Mouse (Mus musculus): Measurements from ENCODE around the gene Nmi. TPM values are rescaled to one million over a fixed set of nuclear protein-coding genes. Genes with fewer than 3 reads are reported as not detected.
A peak's percentile ranks its signal among the peaks of the same experiment; 100 is the strongest.

The Nmi gene
- total and polyA plus RNA-seq, 3 experiments = 37.8 to 60.1 (median 51.9) TPM

GRCm38 (mm10) chr2:51972142-51972541 lies 1.2 kb downstream of the Nmi start:
- H3K27me3 ChIP-seq (replicated peaks) = no peaks in the 10 kb centered on the region
- no peak overlapping the region for H3K27ac ChIP-seq (ENCODE audit: insufficient read depth, low read depth)
- TF ChIP-seq JUND (conservative IDR thresholded peaks at IDR 0.05; ENCODE audit: low read depth, low read length) (no peak), TBP (conservative IDR thresholded peaks at IDR 0.05; ENCODE audit: low read depth, low read length) (0 out of 2 replicates have a peak, but pooled peaks have one; percentile 24)
- peaks cover 0 to 33% of the 10 kb centered on the region in 2 experiments; a peak in 3 of 4 replicates for H3K4me1 ChIP-seq (ENCODE audit: control insufficient read depth in 1 of 2, insufficient read depth in 2 of 2)
- peak overlapping the region; percentile 61 to 73 (median 70) for H3K4me3 ChIP-seq (replicated peaks in 1 of 3; ENCODE audit: low read depth in 2 of 3, low read length in 2 of 3, poor library complexity in 1 of 3)
- H3K9ac ChIP-seq (ENCODE audit: insufficient read depth, low read depth) = peak overlapping the region; percentile 90
- peak; percentile 35 for DNase-seq (ENCODE audit: extremely low read depth)
- peak overlapping the region; percentile 87 for H3K4me2 ChIP-seq (ENCODE audit: insufficient read depth, low read depth, poor library complexity, severe bottlenecking)
- in situ Hi-C loops (cut with MboI; ENCODE audit: low pct_ligation_motif_present, low pct_unique_long_range_greater_than_20kb, low sequenced_read_pairs) (no loop called here), dilution Hi-C loops (cut with MboI; ENCODE audit: extremely low pct_ligation_motif_present, extremely low pct_unique_long_range_greater_than_20kb, low sequenced_read_pairs) (no loop called here)
- H3K79me2 ChIP-seq (replicated peaks; ENCODE audit: control insufficient read depth, extremely low read depth, insufficient read depth, poor library complexity, severe bottlenecking) = no peaks in the 10 kb centered on the region; the same call in 1 of the 2 replicates
- peaks cover 3% of the 10 kb centered on the region for H3K9me3 ChIP-seq (replicated peaks; ENCODE audit: low read length)
- peaks cover 0 to 6% of the 10 kb centered on the region in 2 experiments for H3K36me3 ChIP-seq (replicated peaks in 1 of 2; ENCODE audit: control insufficient read depth in 1 of 2, insufficient read depth in 1 of 2, low read length in 1 of 2)

- DNase-seq (ENCODE audit: extremely low read depth) = no peak
- Histone ChIP-seq H3K4me1 (ENCODE audit: control insufficient read depth in 1 of 2, insufficient read depth in 2 of 2) (peaks cover 0 to 34% of the 10 kb centered on the region in 2 experiments; a peak in 3 of 4 replicates), H3K4me3 (replicated peaks in 1 of 3; ENCODE audit: low read depth in 2 of 3, low read length in 2 of 3, poor library complexity in 1 of 3) (no peak overlapping the region), H3K36me3 (replicated peaks in 1 of 2; ENCODE audit: control insufficient read depth in 1 of 2, insufficient read depth in 1 of 2, low read length in 1 of 2) (peaks cover 0 to 6% of the 10 kb centered on the region in 2 experiments), H3K9me3 (replicated peaks; ENCODE audit: low read length) (peaks cover 3% of the 10 kb centered on the region), H3K27me3 (replicated peaks) (no peaks in the 10 kb centered on the region), H3K9ac (ENCODE audit: insufficient read depth, low read depth) (no peak overlapping the region), H3K4me2 (ENCODE audit: insufficient read depth, low read depth, poor library complexity, severe bottlenecking) (no peak overlapping the region), H3K79me2 (replicated peaks; ENCODE audit: control insufficient read depth, extremely low read depth, insufficient read depth, poor library complexity, severe bottlenecking) (no peaks in the 10 kb centered on the region; the same call in 1 of the 2 replicates), H3K27ac (ENCODE audit: insufficient read depth, low read depth) (no peak overlapping the region)
- in situ Hi-C loops (cut with MboI; ENCODE audit: low pct_ligation_motif_present, low pct_unique_long_range_greater_than_20kb, low sequenced_read_pairs) (no loop called here), dilution Hi-C loops (cut with MboI; ENCODE audit: extremely low pct_ligation_motif_present, extremely low pct_unique_long_range_greater_than_20kb, low sequenced_read_pairs) (no loop called here)
- TF ChIP-seq GABPA (IDR thresholded peaks at IDR 0.05; ENCODE audit: insufficient replicate concordance, low read depth, low read length) (no peak), CTCF (conservative IDR thresholded peaks at IDR 0.05 in 1 of 2, IDR thresholded peaks at IDR 0.05 in 1 of 2; ENCODE audit: low read depth in 2 of 2, low read length in 2 of 2) (no peak), TBP (conservative IDR thresholded peaks at IDR 0.05; ENCODE audit: low read depth, low read length) (no peak), SMC3 (IDR thresholded peaks at IDR 0.05; ENCODE audit: low read depth, low read length) (no peak), USF2 (conservative IDR thresholded peaks at IDR 0.05; ENCODE audit: low read depth, low read length) (no peak), NELFE (IDR thresholded peaks at IDR 0.05; ENCODE audit: low read depth, low read length) (no peak), TCF12 (IDR thresholded peaks at IDR 0.05; ENCODE audit: low read depth, low read length) (no peak), MAX (IDR thresholded peaks at IDR 0.05; ENCODE audit: low read length) (no peak), IRF4 (IDR thresholded peaks at IDR 0.05; ENCODE audit: low read depth, low read length) (no peak), JUND (conservative IDR thresholded peaks at IDR 0.05; ENCODE audit: low read depth, low read length) (no peak), KAT2A (IDR thresholded peaks at IDR 0.05; ENCODE audit: insufficient replicate concordance, low read length) (no peak)
Measured at GRCm38 (mm10) chr2:51970897-51971296, 2.4 kb downstream of the Nmi start.

- no peaks in the 10 kb centered on the region; the same call in 1 of the 2 replicates for H3K79me2 ChIP-seq (replicated peaks; ENCODE audit: control insufficient read depth, extremely low read depth, insufficient read depth, poor library complexity, severe bottlenecking)
- H3K27ac ChIP-seq (ENCODE audit: insufficient read depth, low read depth) = no peak overlapping the region
- no peak overlapping the region for H3K9ac ChIP-seq (ENCODE audit: insufficient read depth, low read depth)
- dilution Hi-C loops (cut with MboI; ENCODE audit: extremely low pct_ligation_motif_present, extremely low pct_unique_long_range_greater_than_20kb, low sequenced_read_pairs) = no loop called here
- peak; percentile 78 for TF ChIP-seq ZNF384 (IDR thresholded peaks at IDR 0.05; ENCODE audit: low read depth, low read length)
- TF ChIP-seq E2F4 (IDR thresholded peaks at IDR 0.05; ENCODE audit: insufficient replicate concordance, low read depth, low read length) = no peak
- TF ChIP-seq USF2 (conservative IDR thresholded peaks at IDR 0.05; ENCODE audit: low read depth, low read length) = no peak
- no peak for TF ChIP-seq RAD21 (IDR thresholded peaks at IDR 0.05; ENCODE audit: low read depth, low read length)
- peaks cover 0 to 25% of the 10 kb centered on the region in 2 experiments; a peak in 3 of 4 replicates for H3K4me1 ChIP-seq (ENCODE audit: control insufficient read depth in 1 of 2, insufficient read depth in 2 of 2)
- H3K27me3 ChIP-seq (replicated peaks) = no peaks in the 10 kb centered on the region
- no peak overlapping the region; the same call in 1 of the 2 replicates for H3K4me2 ChIP-seq (ENCODE audit: insufficient read depth, low read depth, poor library complexity, severe bottlenecking)
- peak; percentile 24 for DNase-seq (ENCODE audit: extremely low read depth)
- peaks cover 0 to 12% of the 10 kb centered on the region in 2 experiments for H3K36me3 ChIP-seq (replicated peaks in 1 of 2; ENCODE audit: control insufficient read depth in 1 of 2, insufficient read depth in 1 of 2, low read length in 1 of 2)
- in situ Hi-C loops (cut with MboI; ENCODE audit: low pct_ligation_motif_present, low pct_unique_long_range_greater_than_20kb, low sequenced_read_pairs) = no loop called here
- H3K4me3 ChIP-seq (replicated peaks in 1 of 3; ENCODE audit: low read depth in 2 of 3, low read length in 2 of 3, poor library complexity in 1 of 3) = no peak overlapping the region
- H3K9me3 ChIP-seq (replicated peaks; ENCODE audit: low read length) = peaks cover 3% of the 10 kb centered on the region
Measured at GRCm38 (mm10) chr2:51967288-51967687, 6.0 kb downstream of the Nmi start.
